Mouse (Mus musculus) G1E-ER4 (cell line): ENCODE results near the gene Sp9. TPM values are rescaled to one million over a fixed set of nuclear protein-coding genes. Genes with fewer than 3 reads are reported as not detected.

Source experiments
- GATA1 ChIP-seq: IDR thresholded peaks from one replicate; pipeline ENCODE4 v1.8.0; 2012; ENCODE audit warnings: low read length, inconsistent platforms
- polyA plus RNA-seq: library from polyadenylated mRNA; stranded (reverse); fragments of >175 nt; gene quantifications from 2 replicates; pipeline ENCODE4 v1.2.3, GENCODE M21; 2012

The Sp9 gene
- polyA plus RNA-seq, 1 experiment, result not detected

- TF ChIP-seq GATA1, result no peak
These were observed 47.5 kb downstream of the Sp9 start for GRCm38 (mm10) chr2:73319218-73319617.

- no peak for TF ChIP-seq GATA1
These were observed 51.3 kb downstream of the Sp9 start for GRCm38 (mm10) chr2:73322991-73323390.

- no peak for TF ChIP-seq GATA1
These were observed 54.1 kb downstream of the Sp9 start for GRCm38 (mm10) chr2:73325871-73326270.

Other genes with a start within 250 kb of the Sp9 start
- 54.2 and 56.6 TPM in 2 replicates for gene Ola1, start 53.0 kb upstream of the Sp9 start, polyA plus RNA-seq
- gene Scrn3, start 40.7 kb downstream of the Sp9 start, polyA plus RNA-seq, result 0.87 and 1.2 TPM in 2 replicates
- 12.6 and 17.2 TPM in 2 replicates for gene Cir1, start 40.8 kb downstream of the Sp9 start, polyA plus RNA-seq
- 0.85 TPM in 2 replicates for gene Gpr155, start 114.6 kb downstream of the Sp9 start, polyA plus RNA-seq